Mouse (Mus musculus) neural tube, embryonic 13.5 days (tissue): ENCODE measurements around the gene Bivm. TPM values are rescaled to one million over a fixed set of nuclear protein-coding genes. Genes with fewer than 3 reads are reported as not detected.

Source experiments
- ATAC-seq: fragments of 200-750 bp; cut with Nextera tagmentation; 2 replicates; pipeline ENCODE4 v1.8.0; 2017; ENCODE audit warnings: low read depth, mild to moderate bottlenecking, moderate TSS enrichment, moderate library complexity
- H3K27ac ChIP-seq: fragments of 300-500 bp; sonication (generic); replicated peaks from 2 replicates; pipeline ENCODE4 v1.5.1; 2015; ENCODE audit warnings: moderate library complexity, mild to moderate bottlenecking, inconsistent platforms
- H3K27me3 ChIP-seq: fragments of 300-500 bp; sonication (generic); 2 replicates; pipeline ENCODE4 v1.6.1; 2015; ENCODE audit warnings: mild to moderate bottlenecking, inconsistent platforms
- H3K36me3 ChIP-seq: fragments of 300-500 bp; sonication (generic); 2 replicates; pipeline ENCODE4 v1.6.1; 2015; ENCODE audit warnings: mild to moderate bottlenecking, inconsistent platforms
- H3K4me1 ChIP-seq: fragments of 300-500 bp; sonication (generic); replicated peaks from 2 replicates; pipeline ENCODE4 v1.6.1; 2015; ENCODE audit warnings: inconsistent platforms
- H3K4me2 ChIP-seq: fragments of 300-500 bp; sonication (generic); 2 replicates; pipeline ENCODE4 v1.6.1; 2015; ENCODE audit warnings: inconsistent platforms, mild to moderate bottlenecking, moderate library complexity
- H3K4me3 ChIP-seq: fragments of 300-500 bp; sonication (generic); 2 replicates; pipeline ENCODE4 v1.5.1; 2015; ENCODE audit warnings: mild to moderate bottlenecking, inconsistent platforms
- H3K9ac ChIP-seq: fragments of 300-500 bp; sonication (generic); 2 replicates; pipeline ENCODE4 v1.6.1; 2015; ENCODE audit warnings: moderate library complexity, mild to moderate bottlenecking, inconsistent platforms
- H3K9me3 ChIP-seq: fragments of 300-500 bp; sonication (generic); 2 replicates; pipeline ENCODE4 v1.6.1; 2016; ENCODE audit warnings: inconsistent platforms
- WGBS: fragments of 180-500 bp; shearing (Covaris S2); methylation state at CpG from one replicate; pipeline ENCODE4 v1.1.7; 2015; 5-methylcytosine and 5-hydroxymethylcytosine counted together
- polyA plus RNA-seq: library from polyadenylated mRNA; unstranded; fragments of >200 nt; fragmentation: Nextera tagmentation; extraction: Ambion mirVana; gene quantifications from 2 replicates; pipeline ENCODE4 v1.2.1, GENCODE M21; 2015

The Bivm gene
- polyA plus RNA-seq, 1 experiment from 2014 or later, result 32.3 TPM

GRCm38 (mm10) chr1:44142747-44143146 is 24.0 kb downstream of the Bivm start:
- peaks cover 56% of the 10 kb centered on the region for H3K36me3 ChIP-seq
- H3K27ac ChIP-seq, result no peak overlapping the region
- WGBS, result 94% methylated on average over 5 of the region's 5 CpGs
- H3K4me1 ChIP-seq, result peaks cover 8% of the 10 kb centered on the region; the same call in 1 of the 2 replicates
- no peaks in the 10 kb centered on the region for H3K27me3 ChIP-seq
- H3K9me3 ChIP-seq, result no peaks in the 10 kb centered on the region
- no peak overlapping the region for H3K4me3 ChIP-seq
- H3K4me2 ChIP-seq, result no peak overlapping the region
- ATAC-seq, result no peak
- no peak overlapping the region for H3K9ac ChIP-seq

GRCm38 (mm10) chr1:44147563-44148381 is 29.0 kb downstream of the Bivm start, which contains the start of gene Ercc5:
TSS of gene Ercc5 (plus strand) at chr1:44147744.
- under 1% methylated on average over 66 of the region's 66 CpGs for WGBS
- peak; percentile 98 for ATAC-seq

GRCm38 (mm10) chr1:44148706-44149105 is 29.9 kb downstream of the Bivm start:
- no peak for ATAC-seq
- peak overlapping the region; percentile 97 for H3K27ac ChIP-seq
- WGBS, result 23% methylated on average over 6 of the region's 6 CpGs

More at GRCm38 (mm10) chr1:44147563-44148381, 29.0 kb downstream of the Bivm start, which contains the start of gene Ercc5:
- Histone ChIP-seq H3K4me3 (peak within 1 kb of the TSS; percentile 67), H3K36me3 (peaks cover 13% of the 10 kb centered on the region), H3K27ac (peak within 1 kb of the TSS; percentile 97), H3K9ac (peak within 1 kb of the TSS; percentile 87), H3K27me3 (no peaks in the 10 kb centered on the region), H3K9me3 (no peaks in the 10 kb centered on the region), H3K4me1 (peaks cover 19% of the 10 kb centered on the region), H3K4me2 (peak within 1 kb of the TSS; percentile 76)

GRCm38 (mm10) chr1:44155287-44155686 is 36.5 kb downstream of the Bivm start:
- Histone ChIP-seq H3K9me3 (no peaks in the 10 kb centered on the region), H3K27ac (no peak overlapping the region), H3K27me3 (no peaks in the 10 kb centered on the region), H3K4me2 (no peak overlapping the region), H3K36me3 (peaks cover 33% of the 10 kb centered on the region), H3K9ac (no peak overlapping the region), H3K4me1 (no peaks in the 10 kb centered on the region), H3K4me3 (no peak overlapping the region)
- WGBS, result 98% methylated on average over 4 of the region's 4 CpGs
- ATAC-seq, result no peak

More at GRCm38 (mm10) chr1:44148706-44149105, 29.9 kb downstream of the Bivm start:
- Histone ChIP-seq H3K36me3 (peaks cover 4% of the 10 kb centered on the region), H3K9me3 (no peaks in the 10 kb centered on the region), H3K4me2 (peak overlapping the region; percentile 76), H3K4me3 (peak overlapping the region; percentile 67), H3K27me3 (no peaks in the 10 kb centered on the region), H3K9ac (peak overlapping the region; percentile 87), H3K4me1 (peaks cover 19% of the 10 kb centered on the region)

- WGBS, result 90% methylated on average over 6 of the region's 6 CpGs
- Histone ChIP-seq H3K27ac (no peak overlapping the region), H3K4me3 (no peak overlapping the region), H3K4me1 (no peaks in the 10 kb centered on the region), H3K9ac (no peak overlapping the region), H3K4me2 (no peak overlapping the region), H3K9me3 (no peaks in the 10 kb centered on the region), H3K27me3 (no peaks in the 10 kb centered on the region), H3K36me3 (peaks cover 62% of the 10 kb centered on the region)
- ATAC-seq, result no peak
These were observed 39.6 kb downstream of the Bivm start for GRCm38 (mm10) chr1:44158317-44158716.

- H3K4me2 ChIP-seq, result no peak overlapping the region
- H3K27me3 ChIP-seq, result no peaks in the 10 kb centered on the region
- ATAC-seq, result no peak
- no peak overlapping the region for H3K9ac ChIP-seq
- H3K4me3 ChIP-seq, result no peak overlapping the region
- no peaks in the 10 kb centered on the region for H3K4me1 ChIP-seq
- WGBS, result 95% methylated on average over 6 of the region's 6 CpGs
- H3K27ac ChIP-seq, result no peak overlapping the region
- H3K9me3 ChIP-seq, result no peaks in the 10 kb centered on the region
- H3K36me3 ChIP-seq, result peaks cover 89% of the 10 kb centered on the region
These were observed 43.1 kb downstream of the Bivm start for GRCm38 (mm10) chr1:44161818-44162217.

GRCm38 (mm10) chr1:44162389-44162788 is 43.6 kb downstream of the Bivm start:
- no peak for ATAC-seq
- no peaks in the 10 kb centered on the region for H3K27me3 ChIP-seq
- no peak overlapping the region for H3K4me3 ChIP-seq
- H3K9me3 ChIP-seq, result no peaks in the 10 kb centered on the region
- H3K9ac ChIP-seq, result no peak overlapping the region
- 91% methylated on average over 5 of the region's 5 CpGs for WGBS
- no peak overlapping the region for H3K27ac ChIP-seq
- no peaks in the 10 kb centered on the region for H3K4me1 ChIP-seq
- no peak overlapping the region for H3K4me2 ChIP-seq
- H3K36me3 ChIP-seq, result peaks cover 94% of the 10 kb centered on the region

- 96% methylated on average over 3 of the region's 3 CpGs for WGBS
- H3K4me2 ChIP-seq, result no peak overlapping the region
- H3K9me3 ChIP-seq, result peaks cover 6% of the 10 kb centered on the region; the same call in 1 of the 2 replicates
- H3K4me1 ChIP-seq, result no peaks in the 10 kb centered on the region
- H3K9ac ChIP-seq, result no peak overlapping the region
- H3K4me3 ChIP-seq, result no peak overlapping the region
- peaks cover 88% of the 10 kb centered on the region for H3K36me3 ChIP-seq
- no peaks in the 10 kb centered on the region for H3K27me3 ChIP-seq
- no peak for ATAC-seq
- H3K27ac ChIP-seq, result no peak overlapping the region
These were observed 49.2 kb downstream of the Bivm start for GRCm38 (mm10) chr1:44167859-44168383.

GRCm38 (mm10) chr1:44172656-44173055 is 53.9 kb downstream of the Bivm start:
- 96% methylated on average over 4 of the region's 4 CpGs for WGBS
- H3K4me3 ChIP-seq, result no peak overlapping the region
- peaks cover 88% of the 10 kb centered on the region for H3K36me3 ChIP-seq
- H3K9ac ChIP-seq, result no peak overlapping the region
- H3K4me1 ChIP-seq, result no peaks in the 10 kb centered on the region
- H3K27me3 ChIP-seq, result no peaks in the 10 kb centered on the region
- no peak overlapping the region for H3K4me2 ChIP-seq
- no peak overlapping the region for H3K27ac ChIP-seq
- peaks cover 6% of the 10 kb centered on the region; the same call in 1 of the 2 replicates for H3K9me3 ChIP-seq
- no peak for ATAC-seq

- no peaks in the 10 kb centered on the region for H3K4me1 ChIP-seq
- peaks cover 89% of the 10 kb centered on the region for H3K36me3 ChIP-seq
- H3K9ac ChIP-seq, result no peak overlapping the region
- no peak overlapping the region for H3K27ac ChIP-seq
- H3K4me3 ChIP-seq, result no peak overlapping the region
- no peaks in the 10 kb centered on the region for H3K27me3 ChIP-seq
- peaks cover 6% of the 10 kb centered on the region; the same call in 1 of the 2 replicates for H3K9me3 ChIP-seq
- ATAC-seq, result no peak
- no peak overlapping the region for H3K4me2 ChIP-seq
- 90% methylated on average over 8 of the region's 8 CpGs for whole genome bisulfite sequencing
These were observed 55.1 kb downstream of the Bivm start for GRCm38 (mm10) chr1:44173903-44174302.

GRCm38 (mm10) chr1:44178086-44178485 is 59.3 kb downstream of the Bivm start:
- Histone ChIP-seq H3K36me3 (peaks cover 87% of the 10 kb centered on the region), H3K4me3 (no peak overlapping the region), H3K9ac (no peak overlapping the region), H3K27me3 (no peaks in the 10 kb centered on the region), H3K4me2 (no peak overlapping the region), H3K27ac (no peak overlapping the region), H3K9me3 (no peaks in the 10 kb centered on the region), H3K4me1 (no peaks in the 10 kb centered on the region)
- 97% methylated on average over 5 of the region's 5 CpGs for WGBS
- no peak for ATAC-seq

- H3K27ac ChIP-seq, result no peak overlapping the region
- H3K4me1 ChIP-seq, result no peaks in the 10 kb centered on the region
- no peak overlapping the region for H3K4me3 ChIP-seq
- peaks cover 15% of the 10 kb centered on the region for H3K36me3 ChIP-seq
- no peak overlapping the region for H3K4me2 ChIP-seq
- no peaks in the 10 kb centered on the region for H3K9me3 ChIP-seq
- no peak overlapping the region for H3K9ac ChIP-seq
- H3K27me3 ChIP-seq, result no peaks in the 10 kb centered on the region
- ATAC-seq, result no peak
These were observed 67.6 kb downstream of the Bivm start for GRCm38 (mm10) chr1:44186396-44186795.
